Mouse (Mus musculus): ENCODE results near the gene Lpgat1.

Lpgat1 gene

GRCm38 (mm10) chr1:191804747-191805146 lies 87.1 kb downstream of the Lpgat1 start:
- DNase-seq (ENCODE audit: low read depth, low spot score), result no peak

GRCm38 (mm10) chr1:191805788-191806187 lies 88.2 kb downstream of the Lpgat1 start:
- no peak for DNase-seq (ENCODE audit: low read depth, low spot score)

GRCm38 (mm10) chr1:191806740-191807139 lies 89.1 kb downstream of the Lpgat1 start:
- DNase-seq (ENCODE audit: low read depth, low spot score), result no peak

DNA sequence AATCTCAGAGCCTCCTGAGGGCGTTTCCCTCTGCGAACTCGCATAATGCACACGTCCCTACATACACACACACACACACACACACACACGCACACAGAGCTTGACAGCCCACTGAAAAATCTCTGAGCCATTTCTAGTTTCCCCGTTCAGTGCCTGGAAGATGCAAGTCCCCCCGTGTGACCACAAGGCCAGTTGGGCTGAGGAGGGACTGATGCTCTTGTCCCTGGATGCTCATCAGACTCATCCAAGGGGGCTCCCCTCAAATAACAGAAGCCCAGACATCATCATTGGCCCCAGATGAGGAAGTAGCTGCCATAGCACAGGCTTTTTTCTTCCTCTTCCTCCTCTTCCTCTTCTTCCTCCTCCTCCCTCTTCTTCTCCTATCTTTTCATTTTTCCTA lies 90.3 kb downstream of the Lpgat1 start:
- DNase-seq (ENCODE audit: low read depth, low spot score), result no peak

- no peak for DNase-seq (ENCODE audit: low read depth, low spot score)
Observed at GRCm38 (mm10) chr1:191808688-191809223, 91.1 kb downstream of the Lpgat1 start.

GRCm38 (mm10) chr1:191811774-191812173 lies 94.1 kb downstream of the Lpgat1 start:
- DNase-seq (ENCODE audit: low read depth, low spot score), result no peak

- no peak for DNase-seq (ENCODE audit: low read depth, low spot score)
Observed at GRCm38 (mm10) chr1:191812949-191813691, 95.5 kb downstream of the Lpgat1 start.

- DNase-seq (ENCODE audit: low read depth, low spot score), result no peak
Observed at GRCm38 (mm10) chr1:191814240-191814639, 96.6 kb downstream of the Lpgat1 start.

DNA sequence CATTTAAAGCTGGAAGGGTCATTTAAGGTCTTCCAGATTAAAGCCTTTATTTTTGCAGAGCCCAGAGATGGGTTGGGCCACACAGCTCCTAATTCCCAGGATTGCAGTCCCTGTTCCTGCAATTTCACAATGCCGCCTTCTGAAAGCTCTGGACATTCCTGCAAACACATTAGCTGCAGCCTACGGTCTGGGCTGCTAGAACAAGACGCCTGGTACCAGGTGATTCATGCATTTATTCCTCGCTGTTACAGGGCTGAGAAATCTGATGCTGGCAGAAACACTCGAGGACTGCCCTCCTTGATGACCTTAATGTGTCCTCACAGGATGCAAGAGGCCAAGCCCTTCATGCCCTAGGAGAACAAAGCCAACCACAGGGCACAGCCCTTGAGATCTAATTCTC lies 97.3 kb downstream of the Lpgat1 start:
- no peak for DNase-seq (ENCODE audit: low read depth, low spot score)

DNA sequence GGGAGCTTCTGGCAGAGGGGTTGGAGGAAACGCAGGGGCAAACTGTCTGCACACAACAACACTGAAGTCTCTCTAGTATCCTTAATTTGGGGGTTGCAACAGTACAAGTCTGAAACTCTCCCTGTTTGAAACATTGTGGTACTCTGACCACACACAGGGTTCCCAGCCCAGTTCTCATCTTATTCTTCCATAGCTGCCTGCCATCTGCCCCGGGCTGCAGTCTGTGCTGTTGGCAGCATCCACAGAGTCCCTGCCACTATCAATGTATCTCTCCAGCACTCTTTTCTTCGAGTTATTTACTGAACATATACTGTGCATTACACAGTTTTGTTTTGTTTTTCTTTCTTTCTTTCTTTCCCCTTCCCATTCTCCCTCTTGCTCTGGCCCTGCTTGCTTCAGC lies 99.0 kb downstream of the Lpgat1 start:
- DNase-seq (ENCODE audit: low read depth, low spot score), result no peak

GRCm38 (mm10) chr1:191817418-191818144 lies 99.9 kb downstream of the Lpgat1 start:
- peak; percentile 79 for DNase-seq (ENCODE audit: low read depth, low spot score)

DNA sequence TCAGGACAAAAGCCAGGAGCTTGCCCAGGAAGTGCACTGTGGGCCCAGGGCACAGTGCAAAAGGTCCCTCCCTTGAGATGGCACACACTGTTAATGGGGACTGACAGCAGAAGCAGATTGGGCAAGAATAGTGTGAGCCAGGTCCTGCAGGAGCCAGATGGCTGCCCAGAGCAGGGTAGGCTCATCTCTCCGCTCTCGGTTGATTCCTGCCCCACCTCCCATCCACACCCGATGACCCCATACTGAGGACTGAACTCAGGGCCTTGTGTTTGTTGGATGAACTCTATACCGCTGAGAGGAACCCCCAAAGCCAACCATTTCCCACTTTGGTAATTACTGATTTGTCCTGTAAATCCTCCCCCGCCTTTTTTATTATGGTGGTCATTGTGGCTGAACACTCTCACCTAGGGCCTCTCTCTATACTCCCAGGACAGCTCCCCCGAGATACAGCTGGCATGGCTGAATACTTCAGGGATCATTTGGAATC lies 100.6 kb downstream of the Lpgat1 start:
- no peak for DNase-seq (ENCODE audit: low read depth, low spot score)

GRCm38 (mm10) chr1:191819026-191819425 lies 101.4 kb downstream of the Lpgat1 start:
- DNase-seq (ENCODE audit: low read depth, low spot score), result no peak

DNA sequence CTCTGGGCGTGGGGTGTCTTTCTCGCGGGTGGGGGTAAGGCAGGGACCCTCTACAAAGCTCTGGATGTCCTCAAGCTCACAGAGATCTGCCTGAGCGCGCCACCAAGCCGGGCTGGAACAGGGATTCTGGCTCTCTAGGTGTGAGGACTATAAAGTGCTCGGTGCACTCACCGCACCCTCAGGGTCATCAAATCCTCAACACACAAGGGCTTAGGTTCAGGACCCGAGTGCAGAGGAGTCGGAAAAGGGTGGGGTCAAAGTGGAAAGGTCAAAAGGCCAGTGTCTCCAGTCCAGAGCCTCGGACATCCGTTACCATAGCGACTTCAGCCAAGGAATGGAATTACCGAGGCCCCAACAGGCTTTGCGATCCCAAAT lies 103.3 kb downstream of the Lpgat1 start:
- DNase-seq (ENCODE audit: low read depth, low spot score), result no peak

DNA sequence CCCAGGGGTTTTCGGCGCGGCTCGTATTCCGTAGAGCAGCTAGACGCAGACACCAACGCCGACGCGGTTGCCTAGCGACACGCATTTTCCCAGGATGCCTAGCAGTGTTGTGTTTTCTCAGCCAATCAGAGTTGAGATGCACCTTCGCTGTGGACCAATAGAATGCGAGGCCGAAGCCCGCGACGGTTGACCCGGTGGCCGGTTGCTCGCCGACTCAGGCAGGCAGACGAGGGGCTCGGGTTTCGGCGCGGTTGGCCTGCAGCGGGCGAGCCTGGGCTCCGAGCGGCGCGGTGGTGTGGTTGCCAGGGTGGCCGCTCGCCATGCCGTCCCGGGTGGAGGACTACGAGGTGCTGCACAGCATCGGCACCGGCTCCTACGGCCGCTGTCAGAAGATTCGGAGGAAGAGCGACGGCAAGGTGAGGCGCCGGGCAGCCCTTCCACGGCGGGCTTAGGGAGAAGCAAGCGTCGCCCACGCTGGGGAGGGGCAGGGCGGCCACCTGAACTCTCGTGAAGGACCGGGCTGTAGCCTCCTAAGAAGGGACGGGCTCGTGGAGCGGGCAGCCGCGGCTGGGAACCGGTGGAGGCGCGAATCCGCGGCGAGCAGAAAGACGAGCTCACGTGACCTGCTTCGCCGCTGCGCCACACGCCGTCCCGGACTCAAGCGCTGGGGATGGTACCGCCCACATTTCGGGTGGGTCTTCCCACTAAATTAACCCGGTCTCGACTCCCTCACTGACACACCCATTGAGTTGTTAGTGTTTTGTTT lies 103.9 kb downstream of the Lpgat1 start, which contains the start of gene Nek2:
Nek2 (plus strand) TSS at position 119 of the 766 bp plus-strand sequence.
- DNase-seq (ENCODE audit: low read depth, low spot score), result peak; percentile 92

DNA sequence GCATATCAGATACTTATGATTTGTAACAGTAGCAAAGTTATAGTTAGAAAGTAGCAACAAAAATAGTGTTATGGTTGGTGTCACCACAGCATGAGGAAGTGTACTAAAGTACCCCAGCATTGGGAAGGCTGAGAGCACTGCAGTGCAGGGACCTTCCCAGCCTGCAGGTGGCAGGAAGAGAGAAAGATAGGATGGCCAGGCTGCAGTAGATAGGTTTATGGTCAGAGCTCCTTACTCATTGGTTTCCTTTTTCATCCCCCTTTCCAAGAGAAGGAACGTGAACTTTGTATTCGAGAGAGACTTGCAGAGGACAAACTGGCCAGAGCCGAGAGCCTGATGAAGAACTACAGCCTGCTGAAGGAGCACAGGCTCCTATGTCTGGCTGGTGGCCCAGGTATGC lies 111.5 kb downstream of the Lpgat1 start:
- DNase-seq (ENCODE audit: low read depth, low spot score), result no peak

DNA sequence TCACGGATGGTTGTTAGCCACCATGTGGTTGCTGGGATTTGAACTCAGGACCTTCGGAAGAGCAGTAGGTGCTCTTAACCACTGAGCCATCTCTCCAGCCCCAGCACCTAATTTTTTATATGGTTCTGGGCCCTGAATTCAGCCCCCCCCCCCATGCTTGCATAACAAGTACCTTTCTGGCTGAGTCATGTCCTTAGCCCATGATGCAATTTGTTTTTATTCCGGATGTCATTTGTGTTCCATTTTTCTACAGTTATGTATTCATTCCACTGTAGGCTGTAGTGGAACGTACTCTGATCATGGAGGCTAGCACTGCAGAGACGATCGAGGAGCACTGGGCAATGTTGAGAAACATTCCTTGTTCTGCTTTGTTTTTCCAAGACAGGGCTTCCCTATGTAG lies 115.8 kb downstream of the Lpgat1 start:
- no peak for DNase-seq (ENCODE audit: low read depth, low spot score)

Measured in CD4-positive helper T cell, adult 2 months (primary cell).